26 mouse cellular contexts compared by ENCODE assay signal in the genomic region with DNA sequence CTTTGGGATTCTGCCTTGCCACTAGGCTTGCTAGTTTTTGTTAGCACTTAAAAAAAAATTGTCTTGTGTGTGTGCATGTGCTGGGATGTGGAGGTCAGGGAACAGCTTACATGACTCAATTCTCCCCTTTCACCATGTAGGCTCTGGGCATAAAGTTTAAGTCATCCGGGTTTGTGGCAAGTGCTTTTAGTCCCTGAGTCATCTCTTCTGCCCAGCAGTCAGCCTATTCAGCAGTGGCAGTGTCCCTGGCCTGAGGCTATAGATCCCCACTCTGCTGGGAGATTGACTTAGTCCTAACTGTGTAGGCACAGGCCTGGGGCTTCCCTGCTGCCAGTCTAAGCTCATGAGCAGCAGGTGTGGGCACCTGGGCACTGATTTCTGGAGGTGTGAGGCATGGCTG. TPM values are rescaled to one million over a fixed set of nuclear protein-coding genes. Genes with fewer than 3 reads are reported as not detected.
DNase-seq lines count a peak whose midpoint lies in the region; ATAC-seq lines count a peak whose summit lies in the region.
"Had no signal": no experiment of that assay in that cellular context is flagged by ENCODE, and none has a peak within 500 bp of the region (broad histone marks: within the 10 kb centered on the region; RNA-seq: fewer than 3 reads in every experiment).

No protein-coding gene starts in this region.

- peaks cover 55% of the 10 kb centered on the region for H3K4me1 ChIP-seq in midbrain, embryonic 10.5 days
- peaks cover 14% of the 10 kb centered on the region for H3K4me1 ChIP-seq in midbrain, embryonic 16.5 days (ENCODE audit: control insufficient read depth, insufficient read depth, low read length)
- H3K4me1 ChIP-seq in embryonic facial prominence, embryonic 10.5 days: peaks cover 33% of the 10 kb centered on the region
- H3K4me1 ChIP-seq: liver, embryonic 15.5 days had no signal

- no peak for ATAC-seq in midbrain, embryonic 16.5 days

- no peaks in the 10 kb centered on the region for H3K36me3 ChIP-seq in midbrain, embryonic 10.5 days
- H3K36me3 ChIP-seq in midbrain, embryonic 16.5 days (ENCODE audit: control insufficient read depth, insufficient read depth, low read length): no peaks in the 10 kb centered on the region
- no peaks in the 10 kb centered on the region for H3K36me3 ChIP-seq in embryonic facial prominence, embryonic 10.5 days (replicated peaks)
- H3K36me3 ChIP-seq: forebrain, embryonic 15.5 days; intestine, embryonic 15.5 days; limb, embryonic 15.5 days; liver, embryonic 15.5 days; stomach, embryonic 15.5 days had no signal

- 75% methylated on average over 1 of the region's 1 CpGs for WGBS in midbrain, embryonic 10.5 days
- 21% methylated on average over 1 of the region's 1 CpGs for WGBS in midbrain, embryonic 16.5 days
- 60% methylated on average over 1 of the region's 1 CpGs for WGBS in embryonic facial prominence, embryonic 10.5 days

- intact Hi-C loops in gastrocnemius, postnatal 36 days (cut with DNase I): no loop called here

- H3K9me3 ChIP-seq in midbrain, embryonic 10.5 days (replicated peaks): no peaks in the 10 kb centered on the region
- no peaks in the 10 kb centered on the region for H3K9me3 ChIP-seq in midbrain, embryonic 16.5 days (replicated peaks; ENCODE audit: control insufficient read depth, low read length, poor library complexity, severe bottlenecking)
- no peaks in the 10 kb centered on the region for H3K9me3 ChIP-seq in embryonic facial prominence, embryonic 10.5 days
- H3K9me3 ChIP-seq: forebrain, embryonic 15.5 days; intestine, embryonic 15.5 days; limb, embryonic 15.5 days; liver, embryonic 15.5 days; stomach, embryonic 15.5 days had no signal

- DNase-seq in adrenal gland, adult 2 months: peak; percentile 83
- no peak for DNase-seq in adrenal gland, postnatal 25 days
- no peak for DNase-seq in midbrain, embryonic 10.5 days (ENCODE audit: low spot score)
- peak; percentile 52 for DNase-seq in NIH3T3 (ENCODE audit: low read depth)
- no peak for DNase-seq in embryonic facial prominence, embryonic 10.5 days (ENCODE audit: low spot score)
- DNase-seq in spleen, adult 18-20 months: no peak
- DNase-seq in gastrocnemius, postnatal 36 days: no peak
- DNase-seq: B cell, adult 2 months; cerebellum, adult 18-20 months; embryo, embryonic 11 days; gastrocnemius, postnatal 14 days; heart, adult 2 months; kidney, postnatal 36 days; lung, postnatal 10 days had no signal

- H3K4me2 ChIP-seq in midbrain, embryonic 16.5 days (ENCODE audit: low read length): no peak overlapping the region

- H3K27ac ChIP-seq in midbrain, embryonic 10.5 days (replicated peaks): peak overlapping the region; percentile 85
- H3K27ac ChIP-seq in midbrain, embryonic 16.5 days (ENCODE audit: low read length): no peak overlapping the region
- 0 out of 2 replicates have a peak overlapping the region, but pooled peaks have one; percentile 77 for H3K27ac ChIP-seq in embryonic facial prominence, embryonic 10.5 days (replicated peaks)
- H3K27ac ChIP-seq: forebrain, embryonic 15.5 days; heart, adult 2 months; intestine, embryonic 15.5 days; limb, embryonic 15.5 days; liver, embryonic 15.5 days; stomach, embryonic 15.5 days had no signal

- peaks cover 84% of the 10 kb centered on the region for H3K27me3 ChIP-seq in midbrain, embryonic 10.5 days (ENCODE audit: low read depth, poor library complexity, severe bottlenecking)
- H3K27me3 ChIP-seq in midbrain, embryonic 16.5 days (ENCODE audit: control insufficient read depth, insufficient read depth, low read depth, low read length): peaks cover 2% of the 10 kb centered on the region
- H3K27me3 ChIP-seq in embryonic facial prominence, embryonic 10.5 days (replicated peaks; ENCODE audit: low read depth, poor library complexity, severe bottlenecking): peaks cover 78% of the 10 kb centered on the region

- peak overlapping the region; percentile 47; the same call in 1 of the 2 replicates for H3K4me3 ChIP-seq in midbrain, embryonic 10.5 days
- H3K4me3 ChIP-seq in midbrain, embryonic 16.5 days (ENCODE audit: low read depth, low read length): no peak overlapping the region
- no peak overlapping the region for H3K4me3 ChIP-seq in embryonic facial prominence, embryonic 10.5 days
- H3K4me3 ChIP-seq: heart, adult 2 months; liver, embryonic 15.5 days had no signal

- H3K9ac ChIP-seq in midbrain, embryonic 16.5 days (ENCODE audit: low read depth, low read length): no peak overlapping the region
- H3K9ac ChIP-seq: limb, embryonic 15.5 days; liver, embryonic 15.5 days; stomach, embryonic 15.5 days had no signal

RNA-seq across cellular contexts. Expression of gene Nr5a1, which starts 24.5 kb away (rescaled TPM):
- 100 to 1,000 TPM; 302 to 765 TPM for total RNA-seq in adrenal gland, adult 2 months (2021)
- 836 and 1,436 TPM in 2 replicates for polyA plus RNA-seq in adrenal gland, adult 2 months (2012; rRNA removed)
- 642 and 788 TPM in 2 replicates for total RNA-seq in adrenal gland, postnatal 25 days (2021)
- polyA plus RNA-seq in midbrain, embryonic 10.5 days (2016; fragmentation: Nextera tagmentation; extraction: Ambion mirVana): 0.07 and 0.12 TPM in 2 replicates
- polyA plus RNA-seq in midbrain, embryonic 16.5 days (2015; fragmentation: Nextera tagmentation; extraction: Ambion mirVana): 0.25 and 1.5 TPM in 2 replicates
- polyA plus RNA-seq in embryonic facial prominence, embryonic 10.5 days (2016; fragmentation: Nextera tagmentation; extraction: Ambion mirVana): 0.34 and 0.97 TPM in 2 replicates
- total RNA-seq in gastrocnemius, postnatal 36 days (2021): not detected
- total RNA-seq: gastrocnemius, postnatal 14 days; heart, adult 2 months; hematopoietic stem cell, adult 5-6 weeks; left cerebral cortex, adult 18-20 months; megakaryocyte progenitor cell, adult 5-6 weeks had no signal
- polyA plus RNA-seq: heart, embryonic 14.5 days; neural tube, embryonic 14.5 days; urinary bladder, adult 2 months had no signal

RNA-seq across cellular contexts. Expression of gene Psmb7, which starts 46.0 kb away (rescaled TPM):
- total RNA-seq in adrenal gland, adult 2 months (2021): 100 to 1,000 TPM; 278 to 283 TPM
- 25.0 and 29.1 TPM in 2 replicates for polyA plus RNA-seq in adrenal gland, adult 2 months (2012; rRNA removed)
- 284 and 333 TPM in 2 replicates for total RNA-seq in adrenal gland, postnatal 25 days (2021)
- 322 and 336 TPM in 2 replicates for polyA plus RNA-seq in midbrain, embryonic 10.5 days (2016; fragmentation: Nextera tagmentation; extraction: Ambion mirVana)
- polyA plus RNA-seq in midbrain, embryonic 16.5 days (2015; fragmentation: Nextera tagmentation; extraction: Ambion mirVana): 260 and 275 TPM in 2 replicates
- 331 and 334 TPM in 2 replicates for polyA plus RNA-seq in embryonic facial prominence, embryonic 10.5 days (2016; fragmentation: Nextera tagmentation; extraction: Ambion mirVana)
- total RNA-seq in gastrocnemius, postnatal 36 days (2021): 100 to 1,000 TPM; 282 to 284 TPM

Comparison
In these comparisons a context has a peak if more than half of its experiments do, and no peak if none do; other contexts are left out.
1. DNase-seq: peak in adrenal gland, adult 2 months (single experiment) and NIH3T3 (single experiment); none in adrenal gland, postnatal 25 days (single experiment), midbrain, embryonic 10.5 days (single experiment), embryonic facial prominence, embryonic 10.5 days (single experiment), spleen, adult 18-20 months (0 of 2) and gastrocnemius, postnatal 36 days (0 of 2).
2. RNA of gene Nr5a1, which starts 24.5 kb away (polyA plus RNA-seq): 836 to 1,436 TPM in adrenal gland, adult 2 months; 0.34 to 0.97 TPM in embryonic facial prominence, embryonic 10.5 days, 0.25 to 1.5 TPM in midbrain, embryonic 16.5 days and 0.07 to 0.12 TPM in midbrain, embryonic 10.5 days; every median in the first group is over 100 times any median in the second.